Mouse (Mus musculus): ENCODE data around the gene E130308A19Rik.

The E130308A19Rik gene

GRCm38 (mm10) chr4:59682950-59683349 is 56.9 kb downstream of the E130308A19Rik start:
- no peak for DNase-seq (ENCODE audit: low spot score)

DNA sequence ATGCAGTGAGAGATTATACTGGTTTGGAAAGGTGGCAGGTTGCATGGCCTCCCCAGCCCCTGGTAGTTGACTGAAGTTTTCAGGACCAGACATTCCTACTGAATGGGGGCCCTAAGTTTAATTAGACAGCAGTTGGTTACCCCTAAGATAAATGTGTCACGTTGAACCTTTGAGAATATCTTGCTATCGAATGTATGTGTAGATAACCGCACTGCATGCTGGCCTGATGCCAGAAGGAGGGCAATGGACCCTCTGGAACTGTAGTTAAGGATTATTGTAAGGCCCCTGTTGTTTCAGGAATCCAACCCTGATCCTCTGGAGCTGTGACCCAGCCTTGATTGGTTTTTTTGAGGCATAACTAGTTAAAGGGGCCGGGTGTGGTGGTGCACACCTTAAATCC is 58.3 kb downstream of the E130308A19Rik start:
- DNase-seq (ENCODE audit: low spot score), result no peak

DNA sequence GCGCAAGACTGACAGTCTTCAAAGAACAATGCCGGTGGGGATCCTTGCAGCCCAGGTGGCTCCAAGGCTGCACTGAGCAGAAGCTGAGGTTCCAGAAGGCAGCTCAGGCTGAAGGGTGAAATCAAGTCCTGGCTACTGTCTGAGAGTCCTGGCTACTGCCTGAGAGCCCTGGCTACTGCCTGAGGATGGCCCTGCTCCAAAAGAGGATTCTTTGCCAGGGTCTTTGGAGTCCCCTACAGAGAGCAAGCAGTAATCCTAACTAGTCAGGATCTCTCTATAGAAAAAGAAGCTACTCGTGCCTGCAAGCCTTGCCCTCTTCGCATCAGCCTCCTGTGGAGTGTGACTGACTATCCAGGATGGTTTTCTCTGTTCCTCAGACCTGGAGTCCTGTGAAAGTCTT is 60.7 kb downstream of the E130308A19Rik start:
- DNase-seq (ENCODE audit: low spot score), result no peak

DNA sequence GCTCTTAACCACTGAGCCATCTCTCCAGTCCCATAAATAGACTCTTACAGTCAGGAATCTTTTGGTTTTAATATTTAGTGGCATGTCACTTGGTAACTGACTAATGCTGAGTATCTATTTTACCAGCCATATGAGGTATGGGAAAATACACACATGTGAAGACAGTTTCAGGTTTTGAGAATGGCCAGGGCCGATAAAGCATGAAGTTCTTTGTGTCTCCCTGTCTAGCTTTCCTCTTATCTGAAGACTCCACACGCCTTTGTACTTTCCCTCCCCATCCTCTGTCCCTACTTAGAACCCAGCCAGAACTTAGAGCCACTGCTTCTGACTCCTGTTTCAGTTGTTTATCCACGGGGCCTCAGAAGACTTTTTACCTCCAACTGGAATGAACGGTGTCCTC is 63.0 kb downstream of the E130308A19Rik start:
- no peak for DNase-seq (ENCODE audit: low spot score)

DNA sequence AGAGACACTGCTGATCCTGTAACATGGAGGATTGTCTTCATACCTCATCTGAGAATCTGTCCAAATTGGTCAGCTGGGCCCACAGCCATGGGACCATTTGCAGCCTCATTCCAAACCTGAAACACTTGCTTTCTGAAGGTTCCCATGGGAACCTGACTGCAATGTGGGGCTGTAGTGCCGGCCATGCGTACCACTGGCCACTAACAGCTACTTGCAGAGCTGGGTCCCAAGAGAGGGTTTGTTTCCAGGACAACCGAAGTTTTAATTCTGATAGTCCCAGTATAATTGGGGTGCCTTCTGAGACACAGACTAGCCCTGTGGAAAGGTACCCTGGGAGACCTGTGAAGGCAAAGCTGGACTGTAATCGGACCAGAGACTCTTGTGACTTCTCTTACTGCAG is 64.1 kb downstream of the E130308A19Rik start:
- DNase-seq (ENCODE audit: low spot score), result no peak

DNA sequence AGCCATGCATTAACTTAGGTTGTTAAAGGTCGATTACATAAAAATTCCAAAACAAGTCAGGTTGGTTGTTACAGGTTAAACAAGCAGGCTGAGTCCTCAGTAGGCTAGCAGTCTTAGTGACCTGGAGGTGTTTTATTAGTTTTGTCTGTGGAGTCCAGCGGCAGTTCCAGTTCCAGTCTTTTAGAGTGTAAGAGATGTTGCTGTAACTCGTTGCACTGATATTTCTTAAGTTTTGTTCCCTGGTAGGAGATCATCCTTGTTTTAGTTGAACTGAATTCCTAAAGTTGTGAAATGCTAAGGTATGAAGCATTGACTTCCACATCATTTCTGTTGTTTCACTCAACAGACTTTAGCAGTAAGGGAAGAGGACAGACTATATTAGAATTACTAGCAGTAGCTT is 70.8 kb downstream of the E130308A19Rik start:
- no peak for DNase-seq (ENCODE audit: low spot score)

DNA sequence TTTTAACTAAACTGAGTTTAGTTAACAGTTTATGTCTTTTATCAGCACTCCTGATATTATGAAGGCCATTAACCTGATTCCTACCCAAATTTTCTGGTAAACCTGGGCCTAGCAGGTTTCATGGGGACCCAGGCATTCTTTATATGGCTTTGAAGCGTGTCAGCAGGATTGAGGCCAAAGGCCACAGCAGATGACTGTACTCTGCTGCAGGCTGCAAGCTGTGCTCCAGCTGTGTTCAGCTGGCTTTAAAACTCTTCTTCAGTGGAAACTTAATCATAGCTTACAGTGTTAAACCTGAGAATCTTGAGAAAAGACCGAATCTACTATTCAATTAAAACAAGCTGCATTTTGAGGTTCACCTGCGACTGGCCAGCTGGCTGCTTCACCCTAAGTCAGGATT is 71.9 kb downstream of the E130308A19Rik start:
- DNase-seq (ENCODE audit: low spot score), result no peak

GRCm38 (mm10) chr4:59699014-59699792 is 73.2 kb downstream of the E130308A19Rik start:
- DNase-seq (ENCODE audit: low spot score), result no peak

DNA sequence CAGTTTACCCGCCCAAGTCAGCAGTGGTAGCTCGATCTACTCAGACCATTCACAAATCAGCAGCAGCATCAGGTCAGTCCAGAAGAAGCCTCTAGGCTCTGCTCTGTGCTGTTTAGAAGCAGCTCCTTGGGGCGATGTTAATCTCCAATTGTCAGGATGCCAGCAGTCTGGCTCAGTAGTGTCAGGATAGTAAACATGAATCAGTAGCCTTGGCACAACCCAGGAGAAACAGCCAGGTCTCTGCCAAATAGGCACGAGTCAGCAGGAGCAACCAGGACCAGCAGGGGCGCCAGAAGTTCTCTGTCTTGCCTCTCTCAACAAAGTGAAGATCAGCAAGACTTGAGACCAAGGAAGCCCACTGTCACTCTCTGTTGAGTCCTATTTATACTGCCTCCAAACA is 83.3 kb downstream of the E130308A19Rik start:
- DNase-seq (ENCODE audit: low spot score), result no peak

DNA sequence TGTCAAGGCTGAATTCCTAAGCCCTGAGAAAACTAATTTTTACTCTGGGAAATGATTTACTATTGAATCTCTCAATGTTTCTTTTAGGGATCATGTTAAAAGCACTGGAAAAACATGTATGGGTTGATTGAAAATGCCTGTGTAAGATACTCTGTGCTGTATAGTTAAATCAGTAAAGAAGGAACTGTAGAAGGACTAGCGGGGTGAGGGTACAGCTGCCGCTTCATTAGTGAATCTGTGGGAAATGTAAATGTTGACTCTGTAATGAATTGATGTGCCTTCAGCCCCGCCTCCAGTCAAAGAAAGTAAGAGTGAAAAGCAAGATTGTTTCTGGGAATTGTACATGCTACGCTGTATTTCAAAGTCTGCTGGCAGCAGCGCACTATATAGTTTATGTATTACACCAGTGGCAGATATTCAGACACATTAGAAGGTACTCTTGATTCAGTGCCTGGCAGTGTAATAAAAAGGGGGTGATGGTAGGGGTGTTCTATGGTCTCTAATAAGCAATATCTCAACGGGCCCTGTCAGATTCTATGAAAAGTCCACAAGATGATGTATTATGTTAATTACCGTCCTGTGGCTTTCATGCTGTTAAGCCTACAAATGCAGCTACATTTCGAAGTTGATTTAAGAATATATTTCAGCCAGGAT is 84.9 kb downstream of the E130308A19Rik start:
- DNase-seq (ENCODE audit: low spot score), result no peak

GRCm38 (mm10) chr4:59712451-59712850 is 86.4 kb downstream of the E130308A19Rik start:
- DNase-seq (ENCODE audit: low spot score), result no peak

GRCm38 (mm10) chr4:59712955-59713354 is 86.9 kb downstream of the E130308A19Rik start:
- DNase-seq (ENCODE audit: low spot score), result no peak

- DNase-seq (ENCODE audit: low spot score), result no peak
Observed at GRCm38 (mm10) chr4:59714472-59714871, 88.5 kb downstream of the E130308A19Rik start.

- no peak for DNase-seq (ENCODE audit: low spot score)
Observed at GRCm38 (mm10) chr4:59714926-59715325, 88.9 kb downstream of the E130308A19Rik start.

- DNase-seq (ENCODE audit: low spot score), result no peak
Observed at GRCm38 (mm10) chr4:59715531-59715930, 89.5 kb downstream of the E130308A19Rik start.

DNA sequence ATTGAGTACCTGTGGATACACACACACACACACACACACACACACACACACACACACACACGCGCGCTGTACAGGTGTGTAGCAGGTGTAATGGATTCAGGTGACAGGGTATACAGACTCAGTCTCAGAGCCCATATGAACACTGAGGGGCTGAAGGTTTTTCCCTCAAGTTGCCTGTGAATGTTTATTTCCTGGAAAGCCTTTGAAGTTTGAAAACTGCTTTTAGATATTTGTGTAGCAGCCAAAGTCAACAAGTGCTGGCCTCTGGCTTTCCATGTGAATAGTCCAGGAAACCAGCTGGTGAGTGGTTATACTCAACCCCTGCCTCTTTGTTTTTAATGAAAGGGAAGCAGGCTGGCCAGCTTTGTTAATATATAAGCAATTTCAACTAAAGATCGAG is 91.3 kb downstream of the E130308A19Rik start:
- no peak for DNase-seq (ENCODE audit: low spot score)

DNA sequence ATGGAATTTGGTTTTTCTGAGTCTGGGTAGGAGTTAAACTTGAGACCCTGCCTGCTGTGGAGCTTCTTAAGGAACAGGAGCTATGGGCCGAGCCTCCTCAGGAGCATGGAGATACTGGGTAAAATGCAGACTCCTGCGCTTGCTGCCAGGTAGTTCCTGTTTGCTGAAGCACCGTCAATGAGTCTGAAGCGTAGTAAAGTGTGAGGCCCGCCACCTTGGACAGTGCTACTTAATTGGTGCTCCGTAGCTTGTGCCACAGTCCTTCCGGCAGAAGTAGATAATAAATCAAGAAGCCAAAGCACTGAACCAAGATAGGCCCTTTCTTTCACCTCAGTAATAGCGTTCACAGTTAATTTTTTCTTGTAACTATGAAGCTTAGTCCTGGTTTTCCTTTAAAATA is 92.5 kb downstream of the E130308A19Rik start:
- DNase-seq (ENCODE audit: low spot score), result no peak

DNA sequence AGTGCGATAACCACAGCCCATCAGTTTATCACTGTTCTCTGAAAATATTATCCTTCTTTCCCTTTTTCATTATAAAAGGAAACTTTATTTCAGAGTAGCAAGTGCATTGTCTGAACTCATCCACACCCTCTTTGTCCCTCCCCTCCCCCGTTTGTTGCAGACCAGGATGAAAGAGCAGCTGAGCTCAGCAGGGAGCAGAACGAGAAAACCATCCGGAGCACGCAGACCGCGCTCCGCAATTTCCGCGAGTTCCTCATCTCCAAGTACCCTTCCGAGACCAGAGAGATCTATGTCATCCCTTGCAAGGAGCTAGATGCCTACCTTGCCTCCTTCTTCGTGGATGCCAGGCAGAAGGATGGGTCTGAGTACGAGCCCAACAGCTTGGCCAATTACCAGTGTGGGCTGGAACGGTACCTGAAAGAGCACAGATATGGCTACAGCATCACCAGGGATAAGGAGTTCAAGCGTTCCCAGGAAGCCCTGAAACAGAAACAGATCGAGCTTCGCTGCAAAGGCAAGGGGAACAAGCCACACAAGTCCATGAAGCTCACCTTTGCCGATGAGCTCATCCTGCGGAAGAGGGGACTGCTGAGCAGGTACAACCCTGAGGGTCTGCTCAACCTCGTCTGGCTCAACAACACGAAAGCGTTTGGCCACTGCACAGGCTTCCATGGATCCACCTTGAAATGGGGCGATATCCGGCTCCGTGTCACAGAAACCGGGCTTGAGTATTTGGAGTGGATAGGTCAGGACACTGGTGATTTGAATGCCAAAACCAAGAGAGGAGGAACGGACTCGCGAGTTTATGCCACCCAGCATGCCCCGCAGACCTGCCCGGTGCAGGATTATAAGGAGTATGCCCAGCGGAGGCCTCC is 93.7 kb downstream of the E130308A19Rik start:
- no peak for DNase-seq (ENCODE audit: low spot score)

DNA sequence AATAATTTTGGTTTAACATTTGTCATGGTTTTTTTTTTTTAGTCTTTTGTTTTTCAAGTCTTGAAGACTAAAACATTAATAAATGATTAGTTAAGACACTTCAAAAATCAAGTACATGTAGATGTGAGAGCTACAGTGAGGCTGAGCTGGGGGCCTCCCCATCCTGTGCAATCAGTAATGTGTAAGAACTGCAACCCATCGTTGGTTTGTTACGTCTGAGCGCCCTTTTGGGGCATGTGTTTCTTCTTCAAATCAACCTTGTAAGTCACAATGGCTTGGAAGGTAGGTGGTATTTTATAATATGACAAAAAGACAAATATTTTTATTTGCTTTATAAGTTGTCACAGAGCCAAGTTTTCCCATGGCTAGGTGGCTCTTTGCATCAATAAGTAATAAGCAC is 95.8 kb downstream of the E130308A19Rik start:
- no peak for DNase-seq (ENCODE audit: low spot score)

- no peak for DNase-seq (ENCODE audit: low spot score)
Observed at GRCm38 (mm10) chr4:59725579-59725978, 99.6 kb downstream of the E130308A19Rik start.

DNA sequence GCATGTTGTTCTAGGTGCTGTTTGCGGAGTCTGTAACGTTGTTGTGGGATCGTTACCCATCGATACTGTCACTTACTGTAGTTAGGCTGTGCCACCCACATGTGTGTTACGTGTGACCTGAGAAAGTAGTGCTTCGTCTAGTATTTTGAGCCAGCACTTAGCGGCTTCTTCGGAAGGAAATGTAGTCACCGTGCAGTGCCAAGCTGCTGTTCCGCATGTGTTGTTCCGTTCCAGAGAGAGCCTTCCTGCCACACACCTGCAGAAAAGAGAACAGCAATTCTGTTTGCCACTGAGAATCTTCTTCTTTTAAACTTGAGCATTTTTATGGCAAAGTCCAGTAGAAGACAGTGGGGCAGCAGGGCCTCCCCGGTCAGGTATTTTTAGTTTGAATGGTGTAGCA is 100.5 kb downstream of the E130308A19Rik start:
- DNase-seq (ENCODE audit: low spot score), result peak; percentile 11

- no peak for DNase-seq (ENCODE audit: low spot score)
Observed at GRCm38 (mm10) chr4:59727187-59727877, 101.3 kb downstream of the E130308A19Rik start.

Data from T-cell, adult 2 months (primary cell).